Mouse (Mus musculus): ENCODE measurements around the gene Notch4.
A peak's percentile ranks its signal among the peaks of the same experiment; 100 is the strongest.

Gene Notch4

DNA sequence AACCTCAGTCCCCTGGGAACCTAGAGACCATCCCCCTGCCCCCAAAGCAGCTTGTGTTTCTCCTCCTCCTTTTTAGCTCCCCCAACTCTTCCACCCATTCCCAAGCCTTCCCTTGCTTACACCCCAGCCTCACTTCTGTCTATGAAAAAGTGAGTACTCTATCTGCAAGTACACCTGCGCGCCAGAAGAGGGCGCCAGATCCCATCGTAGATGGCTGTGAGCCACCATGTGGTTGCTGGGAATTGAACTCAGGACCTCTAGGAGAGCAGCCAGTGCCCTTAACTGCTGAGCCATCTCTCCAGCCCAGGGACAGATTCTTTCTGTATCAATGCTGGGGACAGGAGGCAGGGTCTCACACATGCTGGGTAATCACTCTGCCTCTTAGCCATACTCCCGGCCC, 7.8 kb downstream of the Notch4 start:
- DNase-seq (ENCODE audit: low spot score), result peak; percentile 40

- peak; percentile 69 for DNase-seq (ENCODE audit: low spot score)
Observed at GRCm38 (mm10) chr17:34572361-34572760, 8.3 kb downstream of the Notch4 start.

GRCm38 (mm10) chr17:34576577-34576976, 12.5 kb downstream of the Notch4 start:
- DNase-seq (ENCODE audit: low spot score), result no peak

DNA sequence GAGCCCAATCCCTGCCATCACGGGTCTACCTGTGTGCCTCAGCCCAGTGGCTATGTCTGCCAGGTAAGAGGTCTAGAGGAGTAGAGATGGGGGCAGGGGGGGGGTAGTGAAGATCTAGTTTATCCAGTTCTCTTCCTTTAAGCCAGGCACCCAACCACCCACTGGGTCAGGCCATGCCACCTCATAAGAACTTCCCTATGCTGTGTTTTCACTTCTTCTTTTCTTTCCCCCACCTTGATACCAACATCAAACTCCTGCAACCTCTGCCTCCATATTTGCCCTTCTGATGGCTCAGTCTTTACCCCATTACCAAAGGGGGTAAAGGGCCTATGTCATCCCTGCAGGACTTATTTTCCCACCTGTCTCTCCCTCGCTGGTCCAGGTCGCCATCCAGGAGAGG, 14.0 kb downstream of the Notch4 start:
- no peak for DNase-seq (ENCODE audit: low spot score)

DNA sequence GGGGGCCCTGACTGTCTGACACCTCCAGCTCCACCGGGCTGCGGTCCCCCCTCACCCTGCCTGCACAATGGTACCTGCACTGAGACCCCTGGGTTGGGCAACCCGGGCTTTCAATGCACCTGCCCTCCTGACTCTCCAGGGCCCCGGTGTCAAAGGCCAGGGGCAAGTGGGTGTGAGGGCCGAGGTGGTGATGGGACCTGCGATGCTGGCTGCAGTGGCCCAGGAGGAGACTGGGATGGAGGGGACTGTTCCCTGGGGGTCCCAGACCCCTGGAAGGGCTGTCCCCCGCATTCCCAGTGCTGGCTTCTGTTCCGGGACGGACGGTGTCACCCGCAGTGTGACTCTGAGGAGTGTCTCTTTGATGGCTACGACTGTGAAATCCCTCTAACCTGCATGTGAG, 18.5 kb downstream of the Notch4 start:
- no peak for DNase-seq (ENCODE audit: low spot score)

DNA sequence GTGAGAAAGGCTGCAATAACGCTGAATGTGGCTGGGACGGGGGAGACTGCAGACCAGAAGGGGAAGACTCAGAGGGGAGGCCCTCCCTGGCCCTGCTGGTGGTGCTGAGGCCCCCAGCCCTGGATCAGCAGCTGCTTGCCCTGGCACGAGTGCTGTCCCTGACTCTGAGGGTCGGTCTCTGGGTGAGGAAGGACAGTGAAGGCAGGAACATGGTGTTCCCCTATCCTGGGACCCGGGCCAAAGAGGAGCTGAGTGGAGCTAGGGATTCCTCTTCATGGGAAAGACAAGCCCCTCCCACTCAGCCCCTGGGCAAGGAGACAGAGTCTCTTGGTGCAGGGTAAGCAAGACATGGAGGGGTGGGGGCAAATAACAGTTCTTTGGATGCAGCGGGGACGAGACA, 19.3 kb downstream of the Notch4 start:
- peak; percentile 94 for DNase-seq (ENCODE audit: low spot score)

- no peak for DNase-seq (ENCODE audit: low spot score)
Observed at GRCm38 (mm10) chr17:34583819-34584218, 19.8 kb downstream of the Notch4 start.

DNA sequence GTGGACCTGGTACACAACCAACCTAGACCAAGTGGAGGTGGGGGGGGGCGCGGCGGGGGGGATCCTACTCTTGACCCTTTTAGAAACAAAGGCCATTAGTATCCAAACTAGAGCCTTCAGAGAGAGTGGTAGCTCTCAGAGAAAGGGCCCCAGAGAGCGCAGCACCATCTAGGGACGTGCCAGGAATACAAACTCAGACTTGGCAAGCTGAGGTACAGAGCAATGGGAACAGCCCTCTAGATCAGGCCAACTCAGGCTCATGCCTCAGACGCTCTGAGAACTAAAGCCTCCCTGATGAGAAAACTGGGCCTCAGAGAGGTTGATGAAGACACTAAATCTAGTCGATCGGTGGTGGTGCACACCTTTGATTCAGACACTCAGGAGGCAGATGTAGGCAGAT, 21.1 kb downstream of the Notch4 start:
- no peak for DNase-seq (ENCODE audit: low spot score)

- DNase-seq (ENCODE audit: low spot score), result peak; percentile 49
Observed at GRCm38 (mm10) chr17:34585877-34586771, 22.1 kb downstream of the Notch4 start.

DNA sequence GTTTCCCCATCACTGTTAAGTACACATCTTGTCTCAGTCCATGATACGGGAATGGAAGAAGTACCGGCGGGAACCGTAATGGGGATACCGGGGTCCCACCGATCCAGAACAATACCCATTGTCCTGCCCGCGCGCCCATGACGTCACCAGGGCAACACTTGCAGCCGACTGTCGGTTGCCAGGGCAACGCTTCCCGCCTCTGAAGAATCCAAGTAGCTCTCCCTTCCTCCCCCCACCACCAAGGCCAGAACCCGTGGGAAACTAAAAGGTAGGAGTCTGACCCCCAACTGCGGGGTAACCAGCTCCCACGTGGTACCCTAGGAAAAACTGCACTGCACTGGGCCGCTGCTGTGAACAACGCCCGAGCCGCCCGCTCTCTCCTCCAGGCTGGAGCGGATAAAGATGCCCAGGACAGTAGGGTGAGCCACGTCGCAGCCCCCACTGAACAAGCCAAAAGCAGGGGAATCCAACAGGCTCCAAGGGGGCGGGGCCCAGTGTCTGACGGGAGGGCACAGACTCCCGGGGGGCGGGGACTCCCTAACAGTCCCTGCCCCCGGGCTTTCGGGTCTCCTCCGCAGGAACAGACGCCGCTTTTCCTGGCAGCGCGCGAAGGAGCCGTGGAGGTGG, 22.8 kb downstream of the Notch4 start:
- DNase-seq (ENCODE audit: low spot score), result peak; percentile 96

DNA sequence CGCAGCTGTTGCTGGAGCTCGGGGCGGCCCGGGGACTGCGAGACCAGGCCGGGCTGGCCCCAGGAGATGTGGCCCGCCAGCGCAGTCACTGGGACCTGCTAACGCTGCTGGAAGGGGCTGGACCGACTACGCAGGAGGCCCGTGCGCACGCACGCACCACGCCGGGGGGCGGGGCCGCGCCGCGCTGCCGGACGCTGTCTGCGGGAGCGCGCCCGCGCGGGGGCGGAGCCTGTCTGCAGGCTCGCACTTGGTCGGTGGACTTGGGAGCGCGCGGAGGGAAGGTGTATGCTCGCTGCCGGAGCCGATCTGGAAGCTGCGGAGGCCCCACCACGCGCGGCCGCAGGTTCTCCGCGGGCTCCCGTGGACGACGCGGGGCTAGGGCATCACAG, 23.3 kb downstream of the Notch4 start:
- DNase-seq (ENCODE audit: low spot score), result peak; percentile 98

DNA sequence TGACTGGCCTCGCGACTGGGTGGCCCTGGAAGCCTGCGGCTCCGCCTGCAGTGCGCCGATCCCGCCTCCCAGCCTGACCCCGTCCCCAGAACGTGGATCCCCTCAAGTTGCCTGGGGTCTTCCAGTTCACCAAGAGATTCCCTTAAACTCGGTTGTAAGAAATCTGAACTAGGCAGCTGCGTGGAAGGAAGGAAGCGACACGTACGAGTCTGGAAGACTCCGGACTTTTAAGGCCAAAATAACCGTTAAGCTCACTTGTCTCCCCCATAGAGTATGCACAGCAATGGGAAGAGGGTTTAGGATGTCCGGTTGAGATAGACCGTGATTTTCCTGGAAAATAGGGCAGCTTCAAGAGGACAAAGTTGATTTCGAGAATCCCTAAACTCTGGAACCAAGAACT, 23.7 kb downstream of the Notch4 start:
- no peak for DNase-seq (ENCODE audit: low spot score)

GRCm38 (mm10) chr17:34588767-34589166, 24.7 kb downstream of the Notch4 start:
- no peak for DNase-seq (ENCODE audit: low spot score)

DNA sequence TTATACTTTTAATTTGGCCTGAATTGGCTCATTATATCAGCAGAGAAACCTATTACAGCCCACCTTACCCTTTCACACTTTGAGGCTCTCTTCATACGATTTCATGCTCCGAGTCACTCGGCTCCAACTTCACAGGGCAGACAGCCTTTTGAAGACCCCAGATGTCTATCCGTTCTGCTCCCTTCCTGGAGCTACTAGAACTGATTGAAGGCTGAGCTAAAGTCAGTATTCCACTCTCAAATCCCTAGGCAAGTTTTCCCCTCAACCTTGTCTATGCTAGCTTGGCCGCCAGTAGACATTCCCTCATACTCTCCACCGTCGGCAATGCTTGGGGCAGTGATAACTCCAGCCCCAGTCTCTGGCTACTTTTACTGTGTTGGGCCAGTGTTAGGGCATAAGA, 25.1 kb downstream of the Notch4 start:
- DNase-seq (ENCODE audit: low spot score), result no peak

DNA sequence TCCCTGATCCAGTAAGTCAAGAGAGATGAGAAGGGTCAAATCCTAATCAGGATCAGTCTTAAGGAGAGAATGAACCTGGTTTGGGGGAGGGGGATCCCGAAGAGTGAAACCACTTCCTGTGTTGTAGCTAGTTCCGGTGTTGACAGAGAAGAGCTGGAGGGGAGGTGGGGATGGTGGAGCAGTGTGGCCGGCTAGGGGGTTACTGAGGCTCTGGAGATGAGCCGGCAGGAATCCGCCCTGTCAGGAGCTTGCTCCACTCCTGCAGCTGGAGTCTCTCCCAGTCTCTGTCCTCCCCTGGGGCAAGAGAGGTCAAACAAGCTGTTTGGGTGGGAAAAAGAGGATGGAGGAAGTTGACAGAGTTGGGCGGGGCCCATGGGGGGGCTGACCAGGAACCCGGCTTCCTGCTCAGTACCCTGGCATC, 25.6 kb downstream of the Notch4 start, which contains the start of gene Gpsm3:
Gene Gpsm3, plus strand, starts transcription at position 126 of the 421 bp plus-strand sequence.
- peak; percentile 80 for DNase-seq (ENCODE audit: low spot score)

GRCm38 (mm10) chr17:34590154-34590987, 26.3 kb downstream of the Notch4 start:
- DNase-seq (ENCODE audit: low spot score), result peak; percentile 51

- DNase-seq (ENCODE audit: low spot score), result no peak
Observed at GRCm38 (mm10) chr17:34591029-34591993, 27.2 kb downstream of the Notch4 start, which contains the start of gene Pbx2. Gene Pbx2 (plus strand): TSS chr17:34591266.

- peak; percentile 98 for DNase-seq (ENCODE audit: low spot score)
Observed at GRCm38 (mm10) chr17:34591994-34592375, 27.9 kb downstream of the Notch4 start.

GRCm38 (mm10) chr17:34592581-34593549, 28.8 kb downstream of the Notch4 start:
- no peak for DNase-seq (ENCODE audit: low spot score)

All from testis, postnatal 10 days (tissue).